Mouse (Mus musculus) cortical plate, adult 2 months (tissue): ENCODE results near the gene Nkx6-2.

Experiments used
- CTCF ChIP-seq: fragments of 200-500 bp; IDR thresholded peaks from 2 replicates; pipeline ENCODE4 v1.5.1; 2011; ENCODE audit warnings: mild to moderate bottlenecking, control low read depth, low read length; ENCODE audit not compliant: insufficient read depth; ENCODE audit errors: extremely low read depth
- POLR2A ChIP-seq: fragments of 200-500 bp; IDR thresholded peaks from 2 replicates; pipeline ENCODE4 v1.6.1; 2011; ENCODE audit warnings: mild to moderate bottlenecking, low read length, control low read depth; ENCODE audit not compliant: insufficient read depth; ENCODE audit errors: extremely low read depth

DNA sequence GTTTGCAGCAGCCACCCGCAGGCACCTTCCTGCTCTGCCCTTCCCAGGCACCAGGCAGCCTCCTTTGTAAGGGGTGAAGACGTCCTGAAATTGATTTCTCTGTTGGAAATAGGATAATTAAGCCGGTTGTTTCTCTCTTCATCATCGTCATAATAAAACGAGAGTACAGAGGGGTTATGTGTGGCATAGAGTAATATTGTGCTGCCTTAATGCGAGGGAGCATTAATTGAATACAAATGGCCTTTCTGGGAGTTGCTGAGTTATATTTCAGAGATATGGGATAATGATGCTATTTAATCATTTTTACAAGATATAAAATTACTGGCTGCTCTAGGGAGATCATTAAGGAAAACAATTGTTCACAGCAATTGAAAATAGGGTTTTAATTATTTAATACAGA lies 12.7 kb upstream of the Nkx6-2 start:
- no peak for TF ChIP-seq POLR2A
- no peak for TF ChIP-seq CTCF
